Comparison of ENCODE assay signal across 16 mouse cellular contexts in genomic region chr16:94095109-94095822, GRCm38 (mm10). TPM values are rescaled to one million over a fixed set of nuclear protein-coding genes. Genes with fewer than 3 reads are reported as not detected.
A peak's percentile ranks its signal among the peaks of the same experiment; 100 is the strongest.
DNase-seq lines count a peak whose midpoint lies in the region; ATAC-seq and TF ChIP-seq lines count a peak whose summit lies in the region.
"Had no signal": no experiment of that assay in that cellular context is flagged by ENCODE, and none has a peak within 500 bp of the region (broad histone marks: within the 10 kb centered on the region; RNA-seq: fewer than 3 reads in every experiment).

No protein-coding gene starts in this region.

- no peak overlapping the region for H3K27ac ChIP-seq in hindbrain, embryonic 14.5 days
- no peak overlapping the region for H3K27ac ChIP-seq in hindbrain, embryonic 12.5 days
- no peak overlapping the region for H3K27ac ChIP-seq in thymus, adult 2 months (ENCODE audit: control insufficient read depth, insufficient read depth, low read length)
- H3K27ac ChIP-seq in embryonic facial prominence, embryonic 12.5 days: no peak overlapping the region
- H3K27ac ChIP-seq: macrophage; neural tube, embryonic 12.5 days had no signal

- DNase-seq in hindbrain, embryonic 14.5 days (ENCODE audit: low spot score): peak; percentile 66
- peak; percentile 48 for DNase-seq in thymus, postnatal 0 days (ENCODE audit: low spot score)
- no peak for DNase-seq in thymus, adult 2 months
- DNase-seq in splenic B cell, adult 2 months (ENCODE audit: low read depth, low spot score): peak; percentile 42
- DNase-seq in thymus, postnatal 4 days: no peak
- no peak for DNase-seq in layer of hippocampus, adult 9-11 months
- DNase-seq: adrenal gland, postnatal 36 days; cerebellum, adult 11 months; kidney, postnatal 25 days; spleen, adult 18-20 months had no signal

- no peaks in the 10 kb centered on the region for H3K4me1 ChIP-seq in hindbrain, embryonic 14.5 days (replicated peaks; ENCODE audit: control insufficient read depth, insufficient read depth, low read length)
- no peaks in the 10 kb centered on the region for H3K4me1 ChIP-seq in hindbrain, embryonic 12.5 days
- H3K4me1 ChIP-seq in thymus, adult 2 months (replicated peaks; ENCODE audit: control insufficient read depth, insufficient read depth, low read length): no peaks in the 10 kb centered on the region
- peaks cover 15% of the 10 kb centered on the region; the same call in 1 of the 2 replicates for H3K4me1 ChIP-seq in embryonic facial prominence, embryonic 12.5 days

- H3K4me3 ChIP-seq in hindbrain, embryonic 14.5 days (replicated peaks; ENCODE audit: low read length): no peak overlapping the region
- no peak overlapping the region for H3K4me3 ChIP-seq in hindbrain, embryonic 12.5 days
- H3K4me3 ChIP-seq in thymus, adult 2 months (ENCODE audit: control insufficient read depth, insufficient read depth, low read length): no peak overlapping the region
- peak overlapping the region; percentile 9; the same call in 1 of the 2 replicates for H3K4me3 ChIP-seq in embryonic facial prominence, embryonic 12.5 days
- H3K4me3 ChIP-seq: neural tube, embryonic 12.5 days had no signal

- H3K9ac ChIP-seq in hindbrain, embryonic 14.5 days: no peak overlapping the region
- H3K9ac ChIP-seq in hindbrain, embryonic 12.5 days: no peak overlapping the region
- H3K9ac ChIP-seq in embryonic facial prominence, embryonic 12.5 days: no peak overlapping the region
- H3K9ac ChIP-seq: neural tube, embryonic 12.5 days had no signal

- no peak for ATAC-seq in hindbrain, embryonic 14.5 days (ENCODE audit: low FRiP score)
- ATAC-seq in hindbrain, embryonic 12.5 days (ENCODE audit: low FRiP score): no peak
- ATAC-seq in embryonic facial prominence, embryonic 12.5 days (ENCODE audit: insufficient number of reproducible peaks, insufficient read depth, low FRiP score, low TSS enrichment): no peak
- ATAC-seq: hindbrain, embryonic 16.5 days had no signal

- WGBS in hindbrain, embryonic 14.5 days: under 1% methylated on average over 26 of the region's 26 CpGs
- whole genome bisulfite sequencing in hindbrain, embryonic 12.5 days: 1% methylated on average over 26 of the region's 26 CpGs
- WGBS in thymus, adult 2 months: 5% methylated on average over 26 of the region's 26 CpGs
- 1% methylated on average over 26 of the region's 26 CpGs for WGBS in embryonic facial prominence, embryonic 12.5 days

- no peaks in the 10 kb centered on the region for H3K9me3 ChIP-seq in hindbrain, embryonic 14.5 days (ENCODE audit: control insufficient read depth, low read length)
- H3K9me3 ChIP-seq in hindbrain, embryonic 12.5 days (replicated peaks): no peaks in the 10 kb centered on the region
- no peaks in the 10 kb centered on the region for H3K9me3 ChIP-seq in embryonic facial prominence, embryonic 12.5 days
- H3K9me3 ChIP-seq: neural tube, embryonic 12.5 days had no signal

- TF ChIP-seq POLR2A in thymus, adult 2 months (IDR thresholded peaks at IDR 0.05; ENCODE audit: control insufficient read depth, extremely low read depth, insufficient read depth, low read length, poor library complexity): no peak

- H3K36me3 ChIP-seq in hindbrain, embryonic 14.5 days (replicated peaks; ENCODE audit: control insufficient read depth, insufficient read depth): no peaks in the 10 kb centered on the region
- no peaks in the 10 kb centered on the region for H3K36me3 ChIP-seq in hindbrain, embryonic 12.5 days
- H3K36me3 ChIP-seq in thymus, adult 2 months (ENCODE audit: control insufficient read depth, insufficient read depth, low read length): no peaks in the 10 kb centered on the region
- H3K36me3 ChIP-seq in embryonic facial prominence, embryonic 12.5 days: no peaks in the 10 kb centered on the region
- no peaks in the 10 kb centered on the region for H3K36me3 ChIP-seq in splenic B cell, adult 2 months (ENCODE audit: control insufficient read depth, insufficient read depth, low read length, poor library complexity, severe bottlenecking)
- H3K36me3 ChIP-seq: neural tube, embryonic 12.5 days had no signal

- TF ChIP-seq CTCF in thymus, adult 2 months (IDR thresholded peaks at IDR 0.05; ENCODE audit: borderline replicate concordance, control insufficient read depth, extremely low read depth, insufficient read depth, low read length, poor library complexity): no peak

- no peak overlapping the region for H3K4me2 ChIP-seq in hindbrain, embryonic 14.5 days (replicated peaks)
- no peak overlapping the region for H3K4me2 ChIP-seq in hindbrain, embryonic 12.5 days (replicated peaks)
- H3K4me2 ChIP-seq in embryonic facial prominence, embryonic 12.5 days (replicated peaks): peak overlapping the region; percentile 19
- H3K4me2 ChIP-seq: neural tube, embryonic 12.5 days had no signal

- H3K27me3 ChIP-seq in hindbrain, embryonic 14.5 days (ENCODE audit: control insufficient read depth, insufficient read depth, low read length): peaks cover 100% of the 10 kb centered on the region
- peaks cover 90% of the 10 kb centered on the region for H3K27me3 ChIP-seq in hindbrain, embryonic 12.5 days
- peaks cover 39% of the 10 kb centered on the region for H3K27me3 ChIP-seq in thymus, adult 2 months (ENCODE audit: control insufficient read depth, insufficient read depth, low read length)
- H3K27me3 ChIP-seq in embryonic facial prominence, embryonic 12.5 days: peaks cover 77% of the 10 kb centered on the region
- H3K27me3 ChIP-seq in splenic B cell, adult 2 months (ENCODE audit: control insufficient read depth, insufficient read depth, low read length, poor library complexity, severe bottlenecking): peaks cover 3% of the 10 kb centered on the region

RNA-seq across cellular contexts. Expression of gene Sim2, which starts 10.5 kb away (rescaled TPM):
- 0.04 and 0.25 TPM in 2 replicates for polyA plus RNA-seq in hindbrain, embryonic 14.5 days (2014; fragmentation: Nextera tagmentation; extraction: Ambion mirVana)
- 1.6 and 1.8 TPM in 2 replicates for polyA plus RNA-seq in hindbrain, embryonic 12.5 days (2016; fragmentation: Nextera tagmentation; extraction: Ambion mirVana)
- 0.08 TPM in 1 of 2 replicates, not detected in the other for polyA plus RNA-seq in thymus, postnatal 0 days (2015; fragmentation: Nextera tagmentation; extraction: Ambion mirVana)
- 0.07 and 0.09 TPM in 2 replicates for polyA plus RNA-seq in thymus, adult 2 months (2012; rRNA removed)
- 4.3 and 5.0 TPM in 2 replicates for polyA plus RNA-seq in embryonic facial prominence, embryonic 12.5 days (2016; fragmentation: Nextera tagmentation; extraction: Ambion mirVana)
- polyA plus RNA-seq: hindbrain, embryonic 16.5 days; liver, embryonic 16.5 days; macrophage had no signal

Comparison
In these comparisons a context has a peak if more than half of its experiments do, and no peak if none do; other contexts are left out.
1. DNase-seq: peak in hindbrain, embryonic 14.5 days (single experiment), thymus, postnatal 0 days (single experiment) and splenic B cell, adult 2 months (single experiment); none in thymus, adult 2 months (single experiment), thymus, postnatal 4 days (single experiment) and layer of hippocampus, adult 9-11 months (single experiment).